ENCODE assay signal across 24 mouse cellular contexts in the genomic region with DNA sequence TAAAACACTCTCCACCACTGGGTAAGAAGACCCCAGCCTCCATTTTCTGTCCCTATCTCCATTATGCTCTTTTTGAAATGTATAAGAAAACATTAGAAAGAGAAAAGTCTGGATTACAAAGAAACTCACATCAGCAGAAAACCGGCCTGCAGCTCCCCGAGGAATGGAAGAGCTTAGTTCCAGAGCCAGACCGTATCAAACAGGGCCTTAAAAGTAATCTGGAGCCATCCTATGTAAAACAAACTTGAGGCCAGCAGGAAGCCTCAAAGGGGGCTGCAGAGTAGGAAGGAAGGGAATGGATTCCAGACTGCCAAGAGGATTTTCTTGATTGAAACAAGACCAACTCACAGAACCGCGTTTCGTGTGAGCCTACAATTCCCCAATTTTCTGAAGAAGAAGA. TPM values are rescaled to one million over a fixed set of nuclear protein-coding genes. Genes with fewer than 3 reads are reported as not detected.
DNase-seq lines count a peak whose midpoint lies in the region; ATAC-seq lines count a peak whose summit lies in the region.
"Had no signal": no experiment of that assay in that cellular context is flagged by ENCODE, and none has a peak within 500 bp of the region (broad histone marks: within the 10 kb centered on the region; RNA-seq: fewer than 3 reads in every experiment).

No protein-coding gene starts in this region.

- H3K9ac ChIP-seq in heart, embryonic 16.5 days (ENCODE audit: low read length): no peak overlapping the region
- no peak overlapping the region for H3K9ac ChIP-seq in embryonic facial prominence, embryonic 12.5 days
- H3K9ac ChIP-seq in embryonic facial prominence, embryonic 13.5 days: no peak overlapping the region
- H3K9ac ChIP-seq in limb, embryonic 15.5 days: no peak overlapping the region
- H3K9ac ChIP-seq: forebrain, embryonic 12.5 days; forebrain, postnatal 0 days; hindbrain, embryonic 14.5 days; liver, embryonic 15.5 days; lung, embryonic 14.5 days had no signal

- no peak overlapping the region for H3K4me3 ChIP-seq in heart, embryonic 16.5 days (ENCODE audit: low read length)
- no peak overlapping the region for H3K4me3 ChIP-seq in heart, embryonic 10.5 days
- no peak overlapping the region for H3K4me3 ChIP-seq in embryonic facial prominence, embryonic 12.5 days
- H3K4me3 ChIP-seq in embryonic facial prominence, embryonic 13.5 days: no peak overlapping the region
- no peak overlapping the region for H3K4me3 ChIP-seq in limb, embryonic 15.5 days
- H3K4me3 ChIP-seq: forebrain, embryonic 12.5 days; liver, embryonic 15.5 days had no signal

- WGBS in heart, embryonic 16.5 days: 63% methylated on average over 6 of the region's 6 CpGs
- 46% methylated on average over 6 of the region's 6 CpGs for WGBS in heart, embryonic 10.5 days
- WGBS in embryonic facial prominence, embryonic 12.5 days: 31% methylated on average over 6 of the region's 6 CpGs
- 26% methylated on average over 6 of the region's 6 CpGs for WGBS in embryonic facial prominence, embryonic 13.5 days
- WGBS in limb, embryonic 15.5 days: 28% methylated on average over 6 of the region's 6 CpGs

- H3K9me3 ChIP-seq in heart, embryonic 16.5 days (replicated peaks; ENCODE audit: control insufficient read depth, low read length): no peaks in the 10 kb centered on the region
- no peaks in the 10 kb centered on the region for H3K9me3 ChIP-seq in heart, embryonic 10.5 days
- H3K9me3 ChIP-seq in embryonic facial prominence, embryonic 12.5 days: no peaks in the 10 kb centered on the region
- H3K9me3 ChIP-seq in embryonic facial prominence, embryonic 13.5 days: no peaks in the 10 kb centered on the region
- H3K9me3 ChIP-seq in limb, embryonic 15.5 days: no peaks in the 10 kb centered on the region
- H3K9me3 ChIP-seq: forebrain, embryonic 12.5 days; liver, embryonic 15.5 days had no signal

- peak overlapping the region; percentile 16; the same call in 1 of the 2 replicates for H3K27ac ChIP-seq in heart, embryonic 16.5 days (ENCODE audit: low read length)
- H3K27ac ChIP-seq in heart, embryonic 10.5 days: no peak overlapping the region
- peak overlapping the region; percentile 30 for H3K27ac ChIP-seq in embryonic facial prominence, embryonic 12.5 days
- H3K27ac ChIP-seq in embryonic facial prominence, embryonic 13.5 days: peak overlapping the region; percentile 84
- peak overlapping the region; percentile 62 for H3K27ac ChIP-seq in limb, embryonic 15.5 days
- H3K27ac ChIP-seq: forebrain, embryonic 12.5 days; hindbrain, embryonic 14.5 days; liver, embryonic 15.5 days had no signal

- ATAC-seq in heart, embryonic 16.5 days (replicated peaks; ENCODE audit: extremely low read depth, insufficient read depth, low FRiP score): no peak
- no peak for ATAC-seq in embryonic facial prominence, embryonic 12.5 days (ENCODE audit: insufficient number of reproducible peaks, insufficient read depth, low FRiP score, low TSS enrichment)
- no peak for ATAC-seq in embryonic facial prominence, embryonic 13.5 days (ENCODE audit: insufficient number of reproducible peaks, insufficient read depth, low FRiP score, low TSS enrichment, low read depth)
- ATAC-seq in limb, embryonic 15.5 days (ENCODE audit: insufficient number of reproducible peaks, low FRiP score, low TSS enrichment, low read depth): no peak
- ATAC-seq: activated CD4-positive, CD25-positive, alpha-beta regulatory T cell, adult 4 months; forebrain, postnatal 0 days had no signal

- H3K36me3 ChIP-seq in heart, embryonic 16.5 days (ENCODE audit: control insufficient read depth, insufficient read depth): no peaks in the 10 kb centered on the region
- no peaks in the 10 kb centered on the region for H3K36me3 ChIP-seq in heart, embryonic 10.5 days
- H3K36me3 ChIP-seq in embryonic facial prominence, embryonic 12.5 days: no peaks in the 10 kb centered on the region
- no peaks in the 10 kb centered on the region for H3K36me3 ChIP-seq in embryonic facial prominence, embryonic 13.5 days
- no peaks in the 10 kb centered on the region for H3K36me3 ChIP-seq in limb, embryonic 15.5 days
- H3K36me3 ChIP-seq: forebrain, embryonic 12.5 days; liver, embryonic 15.5 days had no signal

- no peak for DNase-seq in heart, embryonic 10.5 days (ENCODE audit: low spot score)
- DNase-seq in kidney, postnatal 14 days: no peak
- DNase-seq in layer of hippocampus, adult 9-10 months (ENCODE audit: low spot score): no peak
- DNase-seq: adrenal gland, adult 2 months; adrenal gland, postnatal 36 days; B cell, adult 2 months; cerebellum, adult 2 months; cerebellum, postnatal 14 days; forebrain, postnatal 0 days; kidney, adult 2 months; kidney, postnatal 10 days; liver; lung, embryonic 14.5 days; lung, postnatal 14 days; midbrain, embryonic 14.5 days; thymus, postnatal 14 days had no signal

- H3K4me1 ChIP-seq in heart, embryonic 16.5 days (ENCODE audit: control insufficient read depth, insufficient read depth, low read length): peaks cover 27% of the 10 kb centered on the region
- peaks cover 56% of the 10 kb centered on the region for H3K4me1 ChIP-seq in heart, embryonic 10.5 days
- peaks cover 25% of the 10 kb centered on the region for H3K4me1 ChIP-seq in embryonic facial prominence, embryonic 12.5 days
- H3K4me1 ChIP-seq in embryonic facial prominence, embryonic 13.5 days: peaks cover 54% of the 10 kb centered on the region
- H3K4me1 ChIP-seq in limb, embryonic 15.5 days: peaks cover 42% of the 10 kb centered on the region
- H3K4me1 ChIP-seq: liver, embryonic 15.5 days had no signal

- no peaks in the 10 kb centered on the region for H3K27me3 ChIP-seq in heart, embryonic 16.5 days (ENCODE audit: control insufficient read depth, insufficient read depth, low read length)
- H3K27me3 ChIP-seq in heart, embryonic 10.5 days (ENCODE audit: insufficient read depth, poor library complexity, severe bottlenecking): no peaks in the 10 kb centered on the region
- H3K27me3 ChIP-seq in embryonic facial prominence, embryonic 12.5 days: no peaks in the 10 kb centered on the region
- H3K27me3 ChIP-seq in embryonic facial prominence, embryonic 13.5 days: no peaks in the 10 kb centered on the region
- no peaks in the 10 kb centered on the region for H3K27me3 ChIP-seq in limb, embryonic 15.5 days
- H3K27me3 ChIP-seq: forebrain, embryonic 12.5 days had no signal

- H3K4me2 ChIP-seq in heart, embryonic 16.5 days (ENCODE audit: low read depth, low read length): no peak overlapping the region
- no peak overlapping the region for H3K4me2 ChIP-seq in embryonic facial prominence, embryonic 12.5 days (replicated peaks)
- no peak overlapping the region for H3K4me2 ChIP-seq in embryonic facial prominence, embryonic 13.5 days
- H3K4me2 ChIP-seq in limb, embryonic 15.5 days: no peak overlapping the region
- H3K4me2 ChIP-seq: forebrain, embryonic 12.5 days; hindbrain, embryonic 14.5 days; liver, embryonic 15.5 days; lung, embryonic 14.5 days had no signal

RNA-seq across cellular contexts. Expression of a gene that starts 22.9 kb away (rescaled TPM):
- polyA plus RNA-seq in heart, embryonic 16.5 days (2015; fragmentation: Nextera tagmentation; extraction: Ambion mirVana): 7.2 and 8.3 TPM in 2 replicates
- polyA plus RNA-seq in heart, embryonic 10.5 days (2016; fragmentation: Nextera tagmentation; extraction: Ambion mirVana): 20.0 and 22.8 TPM in 2 replicates
- polyA plus RNA-seq in embryonic facial prominence, embryonic 12.5 days (2016; fragmentation: Nextera tagmentation; extraction: Ambion mirVana): 23.8 and 25.0 TPM in 2 replicates
- 18.7 and 19.0 TPM in 2 replicates for polyA plus RNA-seq in embryonic facial prominence, embryonic 13.5 days (2015; fragmentation: Nextera tagmentation; extraction: Ambion mirVana)
- 10.3 and 12.7 TPM in 2 replicates for polyA plus RNA-seq in limb, embryonic 15.5 days (2015; fragmentation: Nextera tagmentation; extraction: Ambion mirVana)
